Mouse (Mus musculus) Patski (cell line): Measurements from ENCODE around the gene Olfr169. TPM values are rescaled to one million over a fixed set of nuclear protein-coding genes. Genes with fewer than 3 reads are reported as not detected.
"Not testable (repeated sequence)": the region's sequence is repeated elsewhere in the genome, so short reads cannot be mapped to it uniquely, and the experiment has no call there.

Experiments used
- ATAC-seq: fragments of 100-300 bp; one replicate; pipeline ENCODE4 v1.8.0; 2021
- CTCF ChIA-PET: fragments of 350-600 bp; sonication (Branson Sonifier 250); formaldehyde crosslinking; loops from one replicate; lab custom pipeline; 2022; ENCODE audit warnings: inconsistent platforms; lab: Charles Lee
- POLR2A ChIA-PET: fragments of 350-600 bp; sonication (Branson Sonifier 250); formaldehyde crosslinking; loops from one replicate; lab custom pipeline; 2022; ENCODE audit warnings: antibody characterized with exemption, inconsistent platforms; lab: Charles Lee
- DNase-seq: peaks from one replicate; pipeline ENCODE4 v3.0.0-alpha.2; 2011; ENCODE audit warnings: low read depth, low spot score
- H3K27me3 ChIP-seq: fragments of 371-371 bp; one replicate; pipeline ENCODE4 v1.5.1; 2021
- CTCF ChIP-seq: fragments of 100-300 bp; IDR thresholded peaks from one replicate; pipeline ENCODE4 v1.5.1; 2021
- in situ Hi-C: fragments of 300-500 bp; cut with MboI; formaldehyde crosslinking; loops from 3 replicates; pipeline ENCODE4 v1.11.1; 2018; ENCODE audit warnings: low pct_unique_long_range_greater_than_20kb, mixed read lengths
- polyA plus RNA-seq: library from polyadenylated mRNA; unstranded; gene quantifications from one replicate; pipeline ENCODE4 v1.2.3, GENCODE M21; 2021

Gene Olfr169
- polyA plus RNA-seq: not detected

DNA sequence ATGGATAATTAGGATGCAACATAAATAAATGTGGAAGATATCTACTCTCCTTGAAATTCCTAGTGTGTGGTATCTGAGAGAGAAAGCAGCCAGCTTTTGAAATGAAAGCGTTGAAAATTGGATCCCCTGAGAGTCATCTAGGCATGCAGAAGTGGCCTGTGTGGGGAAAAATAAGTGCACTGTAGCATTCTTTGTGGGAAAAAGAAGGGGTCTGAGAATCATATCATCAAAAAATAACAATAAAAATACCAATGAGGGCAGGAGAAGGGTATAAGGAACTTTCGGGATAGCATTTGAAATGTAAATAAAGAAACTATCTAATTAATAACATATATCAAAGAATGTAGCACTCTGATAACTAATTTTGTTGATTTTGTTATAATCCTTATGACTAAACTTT lies at the start of gene Olfr169:
TSS of gene Olfr169 (minus strand) at position 101 of the 400 bp plus-strand sequence.
- CTCF ChIA-PET, H3K27me3 ChIP-seq, DNase-seq, ATAC-seq, in situ Hi-C loops, POLR2A ChIA-PET: not testable (repeated sequence)

DNA sequence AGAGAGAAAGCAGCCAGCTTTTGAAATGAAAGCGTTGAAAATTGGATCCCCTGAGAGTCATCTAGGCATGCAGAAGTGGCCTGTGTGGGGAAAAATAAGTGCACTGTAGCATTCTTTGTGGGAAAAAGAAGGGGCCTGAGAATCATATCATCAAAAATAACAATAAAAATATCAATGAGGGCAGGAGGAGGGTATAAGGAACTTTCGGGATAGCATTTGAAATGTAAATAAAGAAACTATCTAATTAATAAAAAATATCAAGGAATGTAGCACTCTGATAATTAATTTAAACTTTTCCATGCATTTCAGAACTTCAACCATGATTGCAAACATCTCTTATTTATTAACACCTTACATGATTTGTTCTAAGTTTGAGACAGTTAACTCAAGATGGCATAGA lies 40.2 kb upstream of the Olfr169 start, which contains the start of gene Olfr170:
TSS of gene Olfr170 (minus strand) at position 101 of the 400 bp plus-strand sequence.
- POLR2A ChIA-PET, DNase-seq, CTCF ChIA-PET, ATAC-seq, H3K27me3 ChIP-seq: not testable (repeated sequence)
- in situ Hi-C loops: loop anchor here (5.0 kb wide), 1 partner anchor 44 kb away; no protein-coding TSS in a partner anchor

DNA sequence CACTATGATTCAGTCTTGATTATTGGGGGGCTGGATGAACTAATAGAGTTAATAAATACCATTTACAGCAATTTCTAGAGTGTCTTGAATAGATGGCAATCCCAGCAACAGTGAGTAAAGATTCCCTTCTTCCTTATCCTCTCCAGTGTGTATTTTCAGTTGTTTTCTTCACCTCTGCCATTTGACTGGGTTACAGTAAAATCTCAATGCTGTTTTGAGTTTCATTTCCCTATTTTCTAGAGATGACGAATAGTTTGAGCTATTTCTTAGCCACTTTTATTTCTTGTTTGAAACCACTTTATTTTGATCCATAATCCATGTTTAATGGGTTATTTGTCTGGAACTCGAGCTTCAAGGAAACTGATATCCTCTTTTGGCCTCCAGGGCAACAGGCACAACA lies 31.6 kb upstream of the Olfr169 start:
- in situ Hi-C loops: no loop called here
- ChIA-PET CTCF (no interaction called here), POLR2A (no interaction called here)
- TF ChIP-seq CTCF: no peak
- ATAC-seq (no peak), DNase-seq (no peak)
- H3K27me3 ChIP-seq: no peaks in the 10 kb centered on the region

DNA sequence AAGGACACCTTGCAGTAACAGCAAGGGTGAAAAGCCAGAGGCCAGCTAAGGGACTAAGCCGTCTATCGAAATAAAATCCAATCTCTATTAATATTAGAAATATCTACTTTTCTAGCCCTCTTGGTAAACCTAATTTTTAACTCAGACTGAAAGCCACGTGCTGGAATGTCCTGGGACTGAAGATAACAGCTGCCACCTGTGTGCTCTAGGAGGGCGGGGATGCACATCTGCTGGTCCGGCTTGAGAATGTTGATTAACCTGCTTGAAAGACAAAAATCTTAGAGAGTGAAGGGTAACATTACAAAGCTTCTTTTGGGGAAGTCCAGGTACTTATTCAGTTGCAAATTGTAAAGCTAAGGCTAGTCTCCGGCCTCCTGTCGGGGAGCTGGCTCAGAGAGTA lies 18.2 kb downstream of the Olfr169 start:
- DNase-seq, CTCF ChIA-PET, POLR2A ChIA-PET, H3K27me3 ChIP-seq, ATAC-seq, in situ Hi-C loops: not testable (repeated sequence)

DNA sequence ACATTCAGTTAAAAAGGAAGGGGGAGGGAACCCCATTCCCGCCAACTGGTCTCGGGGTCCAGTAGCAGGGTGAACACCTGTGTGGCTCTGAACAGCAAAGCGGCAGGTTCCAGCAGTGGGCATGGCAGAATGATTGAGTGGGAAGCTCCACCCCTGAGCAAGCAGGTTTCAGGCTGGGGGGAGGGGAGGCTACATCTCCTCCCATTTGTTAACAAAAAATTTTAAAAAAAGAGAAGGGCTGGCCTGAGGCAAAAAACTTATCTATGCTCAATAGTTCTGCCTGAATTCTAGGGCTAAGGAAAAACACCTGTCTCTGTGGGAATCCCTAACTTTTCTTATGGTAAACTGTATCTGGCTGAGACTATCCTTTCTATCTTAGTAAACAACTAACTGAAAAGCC lies 19.4 kb downstream of the Olfr169 start:
- ATAC-seq, CTCF ChIA-PET, POLR2A ChIA-PET: not testable (repeated sequence)

DNA sequence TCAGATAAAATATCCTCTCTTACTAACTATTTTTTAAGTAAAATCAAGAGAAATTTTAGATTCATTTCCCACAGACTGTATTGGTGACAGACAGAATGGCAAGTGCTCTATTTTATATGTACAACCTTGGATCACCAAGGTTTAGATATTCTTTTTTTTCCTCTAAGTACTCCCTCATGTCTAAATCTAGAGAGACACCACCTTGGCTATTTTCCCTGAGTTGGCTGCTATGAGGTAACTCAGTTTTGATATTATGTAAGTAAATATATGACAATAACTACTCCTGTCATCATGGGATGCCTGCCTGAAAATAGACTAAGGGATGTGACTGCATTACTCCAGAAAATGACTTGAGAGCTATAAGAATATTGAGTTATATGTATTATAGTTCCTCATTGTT lies 36.2 kb downstream of the Olfr169 start, which contains the start of gene Olfr168:
TSS of gene Olfr168 (minus strand) at position 101 of the 400 bp plus-strand sequence.
- no peak for TF ChIP-seq CTCF
- in situ Hi-C loops: no loop called here
- POLR2A ChIA-PET: no interaction called here
- CTCF ChIA-PET: no interaction called here
- peaks cover 10% of the 10 kb centered on the region for H3K27me3 ChIP-seq
- ATAC-seq (no peak), DNase-seq (no peak)

More for the DNA sequence above, 19.4 kb downstream of the Olfr169 start:
- H3K27me3 ChIP-seq, DNase-seq, in situ Hi-C loops: not testable (repeated sequence)

DNA sequence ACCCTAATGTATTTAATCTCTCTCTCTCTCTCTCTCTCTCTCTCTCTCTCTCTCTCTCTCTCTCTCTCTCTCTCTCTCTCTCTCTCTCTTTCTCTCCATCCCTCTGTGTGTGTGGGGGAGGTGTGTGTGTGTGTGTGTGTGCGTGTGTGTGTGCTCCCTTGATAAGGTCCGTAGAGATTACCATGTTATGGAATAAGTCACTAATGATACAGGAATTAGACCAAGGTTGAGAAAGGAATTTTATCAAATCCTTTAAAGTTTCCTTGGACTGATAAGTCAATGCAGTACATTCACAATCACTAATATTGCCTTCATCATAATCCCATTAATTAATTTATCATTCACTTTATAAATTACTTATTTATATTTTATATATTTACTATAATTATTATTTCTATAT lies 49.4 kb downstream of the Olfr169 start, which contains the start of gene Olfr167:
TSS of gene Olfr167 (minus strand) at position 101 of the 400 bp plus-strand sequence.
- in situ Hi-C loops: no loop called here

More for the DNA sequence above, 49.4 kb downstream of the Olfr169 start, which contains the start of gene Olfr167:
- TF ChIP-seq CTCF: no peak
- H3K27me3 ChIP-seq: peaks cover 15% of the 10 kb centered on the region
- CTCF ChIA-PET: no interaction called here
- DNase-seq: no peak
- no peak for ATAC-seq
- POLR2A ChIA-PET: no interaction called here

Other genes starting within 250 kb of the Olfr169 start
- gene Olfr165, start 148.7 kb downstream of the Olfr169 start, polyA plus RNA-seq: not detected
- gene Olfr166, start 88.1 kb downstream of the Olfr169 start, polyA plus RNA-seq: not detected
- not detected for gene Olfr167, start 49.5 kb downstream of the Olfr169 start, polyA plus RNA-seq
- not detected for gene Olfr168, start 36.3 kb downstream of the Olfr169 start, polyA plus RNA-seq
- gene Olfr170, start 40.1 kb upstream of the Olfr169 start, polyA plus RNA-seq: not detected
- gene Olfr171, start 58.1 kb upstream of the Olfr169 start, polyA plus RNA-seq: not detected
- gene Lamp3, start 134.6 kb upstream of the Olfr169 start, polyA plus RNA-seq: 0.12 TPM
- gene B3gnt5, start 188.4 kb upstream of the Olfr169 start, polyA plus RNA-seq: not detected